Mouse (Mus musculus): ENCODE measurements around the gene Meox1.

DNA sequence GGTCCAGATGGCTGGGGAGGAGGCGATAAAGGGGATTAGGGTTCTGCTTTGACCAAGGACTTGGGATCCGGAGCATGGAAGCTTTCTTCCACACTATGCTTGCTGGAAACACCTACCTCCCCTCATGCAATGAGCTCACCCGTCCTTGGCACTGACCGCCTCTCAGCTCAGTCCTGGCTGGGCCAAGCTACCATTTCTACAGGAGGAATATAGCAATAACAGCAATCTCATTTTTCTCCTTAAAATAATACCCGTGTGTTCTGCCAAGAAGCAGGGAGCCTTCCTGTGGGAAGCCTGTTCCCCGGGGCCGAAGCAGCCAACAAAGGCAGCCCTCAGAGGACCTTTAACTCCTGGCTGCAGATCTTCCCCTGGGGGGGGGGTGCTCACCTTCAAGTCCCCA, 43.1 kb downstream of the Meox1 start:
- TF ChIP-seq CTCF (conservative IDR thresholded peaks at IDR 0.05; ENCODE audit: insufficient read depth, insufficient read length, low read depth, low read length) (no peak), POLR2A (IDR thresholded peaks at IDR 0.05; ENCODE audit: low read depth, low read length) (no peak)
